Mouse (Mus musculus) adrenal gland, postnatal 25 days (tissue): ENCODE data around the gene Sema7a. TPM values are rescaled to one million over a fixed set of nuclear protein-coding genes. Genes with fewer than 3 reads are reported as not detected.

Experiments
- DNase-seq: peaks from one replicate; pipeline ENCODE4 v3.0.0; 2021; ENCODE audit warnings: mixed read lengths
- total RNA-seq: library from RNA; stranded (reverse); gene quantifications from 2 replicates; pipeline ENCODE4 v1.2.3, GENCODE M21; 2021

The Sema7a gene
- total RNA-seq, 1 experiment from 2014 or later, result 8.6 TPM

DNA sequence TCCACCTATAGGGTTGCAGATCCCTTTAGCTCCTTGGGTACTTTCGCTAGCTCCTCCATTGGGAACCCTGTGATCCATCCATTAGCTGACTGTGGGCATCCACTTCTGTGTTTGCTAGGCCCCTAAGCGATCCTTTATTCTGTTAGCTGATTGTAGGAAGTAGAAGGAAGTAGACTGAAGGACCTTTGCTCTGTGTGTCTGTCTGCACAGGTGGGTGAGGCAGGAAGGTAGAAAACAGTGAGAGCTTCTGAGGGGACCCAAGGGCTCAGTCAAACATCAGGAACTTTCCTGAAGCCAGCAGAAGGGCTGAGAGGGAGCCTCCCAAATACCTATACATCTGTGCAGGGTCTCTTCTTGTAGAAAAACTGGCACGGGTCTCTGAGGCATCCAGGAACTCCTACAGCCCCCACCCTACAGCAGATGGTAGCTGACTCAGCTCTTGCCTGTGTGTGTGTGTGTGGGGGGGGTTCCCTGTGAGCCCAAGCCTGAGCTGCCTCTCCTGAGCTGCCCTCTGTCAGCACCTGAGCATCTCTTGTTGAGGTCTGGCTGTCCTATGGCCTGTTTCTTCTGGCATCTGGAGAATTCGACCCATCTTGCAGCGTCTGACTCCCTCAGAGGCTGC lies 35.4 kb downstream of the Sema7a start:
- no peak for DNase-seq

DNA sequence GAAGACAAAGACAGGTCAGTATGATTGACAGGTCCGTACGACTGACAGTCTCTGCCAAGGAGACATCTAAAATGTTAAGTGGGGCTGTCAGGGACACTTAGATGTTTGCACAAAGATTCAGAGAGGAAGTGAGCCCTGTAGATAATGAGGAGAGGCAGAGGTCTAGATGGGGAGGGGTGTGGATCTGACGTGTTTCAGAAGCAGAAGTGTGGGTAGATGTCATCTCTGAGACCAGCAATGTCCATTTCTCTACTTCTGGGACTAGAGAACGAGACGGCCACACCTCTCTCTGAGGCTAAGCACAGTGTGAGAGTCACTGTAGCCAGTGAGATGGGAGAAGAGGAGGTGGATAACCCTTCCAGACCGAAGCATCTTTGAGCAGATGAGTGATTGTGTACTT lies 38.1 kb downstream of the Sema7a start:
- DNase-seq, result no peak

- DNase-seq, result no peak
Measured at GRCm38 (mm10) chr9:57978858-57979257, 38.9 kb downstream of the Sema7a start.

- DNase-seq, result no peak
Measured at GRCm38 (mm10) chr9:57980570-57980969, 40.7 kb downstream of the Sema7a start.

DNA sequence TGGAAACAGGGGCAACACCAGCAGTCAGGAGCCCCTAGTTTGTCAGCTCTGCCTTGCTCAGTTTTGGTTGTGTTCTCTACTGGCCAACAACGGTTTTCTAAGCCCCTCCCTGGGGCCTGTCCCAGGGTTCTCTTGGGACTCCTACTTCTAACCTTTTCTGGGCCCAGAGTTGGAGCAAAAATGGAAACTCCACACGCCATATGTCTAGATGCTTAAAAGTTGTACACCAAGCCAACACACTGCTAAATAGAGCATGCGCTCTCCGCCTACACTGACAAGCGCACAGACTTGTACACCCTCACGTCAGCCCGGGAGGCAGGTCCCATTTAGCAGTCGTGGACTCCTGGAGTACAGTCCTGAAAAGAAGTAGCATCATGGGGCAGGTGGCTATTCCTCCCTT lies 45.4 kb downstream of the Sema7a start:
- no peak for DNase-seq

- DNase-seq, result no peak
Measured at GRCm38 (mm10) chr9:57986293-57986692, 46.4 kb downstream of the Sema7a start.

- no peak for DNase-seq
Measured at GRCm38 (mm10) chr9:57988098-57988497, 48.2 kb downstream of the Sema7a start.

- DNase-seq, result no peak
Measured at GRCm38 (mm10) chr9:57989309-57989708, 49.4 kb downstream of the Sema7a start.

DNA sequence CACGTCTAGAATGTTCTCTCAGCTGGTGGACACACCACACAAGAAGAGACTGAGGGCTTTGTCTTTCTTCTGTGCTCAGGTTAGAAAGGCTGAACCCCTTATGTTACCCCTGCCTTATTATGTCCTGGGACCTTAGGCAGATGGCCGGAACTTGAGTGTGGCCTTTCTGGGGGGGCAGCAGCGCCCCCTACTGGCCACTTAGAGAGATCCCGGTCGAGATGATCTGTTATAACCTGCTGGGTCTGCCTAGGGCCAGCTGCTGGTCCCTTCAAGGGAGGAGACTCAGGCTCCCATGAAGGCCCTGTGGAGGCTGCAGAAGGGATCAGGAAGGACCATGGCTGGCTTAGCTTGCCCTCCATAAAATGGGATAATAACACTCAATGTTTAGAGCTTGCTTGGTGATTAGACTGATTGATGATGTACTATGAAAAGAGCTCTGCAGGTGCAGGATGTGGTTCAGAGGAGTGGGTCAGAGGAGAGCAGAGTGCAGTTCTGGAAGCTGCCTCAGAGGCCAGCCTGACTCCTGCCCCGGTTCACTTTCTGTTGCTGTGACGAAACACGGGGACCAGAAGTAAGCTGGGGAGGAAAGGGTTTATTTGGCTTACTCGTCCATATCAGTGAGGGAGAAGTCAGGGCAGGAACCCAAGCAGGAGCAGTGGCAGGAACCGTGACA lies 50.7 kb downstream of the Sema7a start:
- peak; percentile 54 for DNase-seq

DNA sequence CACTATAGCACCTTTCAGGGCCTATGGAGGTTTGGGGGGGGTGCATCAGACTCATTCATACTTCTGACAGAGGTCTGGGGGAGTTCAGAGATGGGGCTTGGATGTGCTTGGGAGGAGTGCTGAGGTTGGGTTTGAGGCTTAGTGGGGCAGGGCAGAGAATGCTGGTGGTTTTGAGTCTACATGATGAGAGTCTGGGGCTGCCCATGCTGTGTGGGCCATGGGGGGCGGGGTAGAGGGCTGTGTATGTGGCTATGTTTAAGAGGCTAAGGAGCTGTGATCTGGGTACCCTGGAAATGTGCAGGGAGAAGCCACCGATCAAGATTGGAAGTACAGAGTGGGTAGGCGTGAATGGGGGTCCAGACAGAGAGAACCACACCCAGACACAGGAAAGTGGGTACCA lies 52.1 kb downstream of the Sema7a start:
- no peak for DNase-seq

DNA sequence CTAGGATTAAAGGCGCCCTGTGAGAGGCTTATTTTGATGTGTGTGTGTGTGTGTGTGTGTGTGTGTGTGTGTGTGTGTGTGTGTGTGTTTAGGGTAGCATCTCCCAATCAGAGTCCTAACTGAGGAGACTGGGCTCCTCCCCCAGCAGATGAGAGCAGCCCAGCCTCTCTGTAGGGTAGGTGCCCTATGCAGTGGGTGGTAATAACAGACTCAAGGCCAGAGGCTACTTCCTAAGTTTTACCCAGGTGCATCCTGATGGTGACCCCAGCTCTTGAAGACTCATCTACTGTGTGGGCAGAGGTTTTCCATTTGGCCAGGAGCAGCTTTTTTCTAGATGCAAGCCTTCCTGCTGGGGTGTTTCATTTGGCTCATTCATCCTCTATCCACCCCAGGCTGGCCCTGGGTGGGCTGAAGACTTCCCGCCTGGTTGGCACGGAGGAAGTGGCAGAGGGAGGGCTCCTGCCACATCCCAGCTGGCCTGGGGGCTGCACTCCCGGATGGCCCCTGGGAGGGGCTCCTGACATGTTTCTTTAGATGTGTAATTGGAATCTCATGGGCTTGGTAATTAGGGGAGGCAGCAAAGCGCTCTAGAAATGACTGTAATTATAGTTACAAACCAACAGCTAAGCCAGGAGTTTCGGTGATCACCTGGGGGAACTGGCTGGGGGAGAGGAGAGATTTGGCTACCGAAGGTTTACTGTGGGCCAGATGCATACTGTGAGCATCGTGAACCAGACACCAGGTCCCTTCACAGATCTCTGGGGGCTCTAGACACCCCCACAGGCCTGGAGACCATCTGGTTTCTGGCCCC lies 53.1 kb downstream of the Sema7a start:
- no peak for DNase-seq

- no peak for DNase-seq
Measured at GRCm38 (mm10) chr9:57995282-57995681, 55.4 kb downstream of the Sema7a start.

DNA sequence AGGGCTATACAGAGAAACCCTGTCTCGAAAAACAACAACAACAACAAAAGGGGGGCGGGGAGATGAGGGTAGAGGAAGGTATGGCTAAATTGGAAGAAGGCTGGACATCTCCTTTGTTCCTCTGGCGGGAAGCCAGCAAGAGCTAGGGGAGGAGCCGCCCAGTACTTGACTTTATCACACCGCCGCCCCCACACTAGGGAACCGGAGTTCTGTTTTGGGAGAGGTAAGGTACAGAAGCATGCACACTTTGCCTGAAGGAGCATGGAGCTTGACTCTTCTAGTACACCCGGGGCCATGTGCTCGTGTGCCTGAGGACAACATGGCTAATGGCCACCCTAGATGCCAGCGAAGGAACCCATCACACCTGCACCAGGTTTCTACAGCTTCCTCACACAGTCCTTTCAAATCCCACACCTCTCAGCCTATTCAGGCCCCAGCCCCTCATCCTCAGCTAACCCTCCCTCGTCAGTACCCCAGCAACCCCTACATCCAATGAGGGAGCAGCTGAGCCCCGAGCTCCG lies 57.7 kb downstream of the Sema7a start:
- DNase-seq, result no peak

DNA sequence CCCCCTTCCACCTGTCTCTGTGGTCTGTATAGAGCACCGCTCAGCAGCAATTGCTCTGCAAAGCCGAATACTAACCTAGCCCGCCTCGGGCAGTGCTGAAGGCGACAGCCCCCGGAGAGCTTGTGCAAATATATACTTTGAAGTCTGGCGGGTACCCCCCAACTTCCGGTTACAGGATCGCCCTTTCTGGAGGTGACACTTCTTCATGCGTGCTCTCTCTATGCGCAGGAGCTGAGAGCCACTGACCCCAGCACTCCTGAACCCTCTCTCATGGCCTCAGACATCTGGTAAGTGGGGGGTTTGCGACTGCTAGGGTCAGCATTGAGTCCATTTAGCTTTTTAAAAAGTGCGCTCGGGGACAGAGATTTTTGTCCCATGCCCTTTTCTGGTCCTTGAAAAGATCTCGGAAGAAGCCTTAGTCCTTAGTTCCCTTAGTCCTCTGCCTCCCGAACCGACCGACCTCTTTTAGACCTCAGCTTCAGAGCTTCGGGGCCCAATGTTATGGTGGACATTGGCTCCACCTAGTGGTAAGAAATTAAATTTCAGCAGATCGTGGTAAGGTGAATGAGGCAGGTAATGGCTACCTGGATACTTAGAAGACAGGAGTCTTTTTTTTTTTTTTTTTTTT lies 58.2 kb downstream of the Sema7a start:
- peak; percentile 47 for DNase-seq

DNA sequence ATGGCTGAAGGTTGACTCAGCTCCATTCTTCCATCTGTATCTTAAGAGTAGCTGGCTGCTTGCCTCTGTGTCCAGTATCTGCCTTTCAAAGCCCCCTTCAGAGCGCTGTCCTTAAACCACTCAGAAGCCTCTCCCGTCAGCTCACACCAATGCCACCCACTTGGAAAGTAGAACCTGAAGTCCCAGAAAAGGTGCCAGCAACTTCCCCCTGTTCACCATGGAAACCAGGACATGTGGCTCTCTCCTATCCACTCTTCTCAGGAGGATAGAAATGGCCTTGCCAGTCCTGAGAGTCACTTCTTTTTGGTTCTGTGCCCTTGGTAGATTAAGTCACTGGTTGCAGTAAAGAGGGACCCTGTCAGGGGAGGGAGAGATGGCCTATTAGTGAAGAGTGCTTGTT lies 58.8 kb downstream of the Sema7a start:
- DNase-seq, result no peak

GRCm38 (mm10) chr9:57999676-58000075 lies 59.8 kb downstream of the Sema7a start:
- DNase-seq, result peak; percentile 75

DNA sequence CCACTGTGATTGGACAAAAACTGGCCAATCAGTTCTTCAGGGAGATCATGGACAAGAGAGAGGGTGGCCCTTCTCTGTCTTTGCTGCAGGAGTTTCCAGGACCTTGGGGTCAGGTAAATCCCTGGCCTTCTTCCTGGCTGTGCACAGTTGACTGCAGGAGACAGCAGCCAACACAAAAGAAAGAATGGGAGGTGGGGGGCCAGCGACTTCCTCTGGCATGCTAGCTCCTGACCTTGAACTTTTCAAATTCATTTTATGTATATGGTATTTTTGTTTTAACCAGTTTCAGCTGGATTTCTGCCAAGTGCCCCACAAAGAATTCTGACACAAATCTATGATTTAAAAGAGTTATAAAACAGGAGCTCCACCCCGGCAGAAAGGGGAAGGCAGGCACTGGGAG lies 63.4 kb downstream of the Sema7a start:
- no peak for DNase-seq

DNA sequence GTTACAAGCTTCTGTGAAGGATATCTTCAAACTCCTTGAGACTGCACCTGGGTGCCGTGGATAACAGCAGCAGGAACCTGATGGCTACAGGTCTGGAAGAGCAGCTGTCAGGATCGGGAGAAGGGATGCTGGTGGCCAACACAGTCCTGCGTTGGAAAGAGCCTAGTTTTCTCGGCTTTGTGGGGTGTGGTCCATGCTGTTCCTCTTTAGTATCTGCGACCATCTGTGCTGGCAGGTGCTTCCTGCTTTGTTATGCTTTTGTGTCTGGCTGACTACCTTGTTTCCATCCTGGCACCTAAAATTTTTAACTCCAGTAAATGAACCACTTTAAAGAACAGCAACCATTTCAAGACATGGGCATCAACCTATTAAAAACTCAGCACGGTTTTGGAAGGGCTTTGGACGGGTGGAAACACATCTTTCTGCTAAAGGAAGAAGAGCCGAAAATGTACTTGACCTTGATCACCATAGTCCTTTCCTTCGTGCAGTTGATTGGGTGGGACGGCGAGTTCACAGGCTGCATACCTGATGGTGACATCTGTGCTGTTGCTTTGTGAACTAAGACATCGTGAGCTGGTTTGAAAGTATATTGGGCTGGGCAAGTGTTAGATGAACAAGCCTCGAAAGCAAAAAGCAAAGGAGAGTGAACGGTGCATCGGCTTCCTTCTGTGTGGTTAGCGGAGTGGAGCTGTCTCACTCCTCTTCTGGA lies 66.0 kb downstream of the Sema7a start, which contains the start of gene Cyp11a1:
Gene Cyp11a1 (plus strand): TSS at position 659 of the 709 bp plus-strand sequence.
- DNase-seq, result no peak

DNA sequence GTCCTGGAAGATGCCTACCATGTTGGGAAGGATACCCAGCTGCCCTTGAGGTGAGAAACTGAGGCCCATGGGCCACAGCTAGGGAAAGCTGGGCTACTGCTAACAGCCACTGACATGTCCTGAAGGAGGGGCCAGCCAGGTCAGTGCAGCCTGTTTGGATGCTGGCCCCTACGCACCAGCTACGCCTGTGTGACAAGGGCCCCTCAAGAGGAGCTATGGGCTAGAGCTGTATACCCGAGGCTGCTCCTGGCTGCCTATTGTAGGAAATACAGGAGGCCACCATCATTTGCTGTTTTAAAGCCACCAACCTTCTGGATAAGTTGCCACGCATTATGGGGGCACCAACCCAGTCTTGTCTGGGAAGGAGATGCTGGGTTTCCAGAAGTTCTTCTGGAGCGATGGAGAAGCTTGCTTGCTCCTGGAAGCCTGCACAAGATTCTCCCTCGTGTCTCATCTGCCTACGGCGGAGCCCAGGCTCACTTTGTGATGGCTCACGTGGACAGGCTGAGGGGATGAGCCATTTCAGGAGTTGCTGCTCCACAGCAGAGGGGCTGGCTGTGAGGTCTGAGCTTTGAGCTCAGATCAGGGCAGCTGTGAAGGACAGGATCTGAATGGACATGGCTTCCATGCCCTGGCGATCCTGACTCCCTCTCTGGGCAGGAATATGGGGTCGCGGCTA lies 68.6 kb downstream of the Sema7a start:
- DNase-seq, result no peak

- DNase-seq, result peak; percentile 75
Measured at GRCm38 (mm10) chr9:58009015-58009362, 69.1 kb downstream of the Sema7a start.

- DNase-seq, result no peak
Measured at GRCm38 (mm10) chr9:58009588-58009987, 69.7 kb downstream of the Sema7a start.
